Mouse (Mus musculus) liver, postnatal 0 days (tissue): ENCODE measurements around the gene Dkkl1. TPM values are rescaled to one million over a fixed set of nuclear protein-coding genes. Genes with fewer than 3 reads are reported as not detected.
A peak's percentile ranks its signal among the peaks of the same experiment; 100 is the strongest.

Source experiments
- ATAC-seq: fragments of 200-750 bp; cut with Nextera tagmentation; 2 replicates; pipeline ENCODE4 v1.8.0; 2017; ENCODE audit warnings: mild to moderate bottlenecking, moderate library complexity
- DNase-seq: peaks from one replicate; pipeline ENCODE4 v3.0.0-alpha.2; 2016
- H3K27ac ChIP-seq: fragments of 300-500 bp; sonication (generic); 2 replicates; pipeline ENCODE4 v1.5.1; 2014; ENCODE audit warnings: antibody characterized with exemption, moderate library complexity, mild to moderate bottlenecking, low read depth
- H3K27me3 ChIP-seq: fragments of 300-500 bp; sonication (generic); 2 replicates; pipeline ENCODE4 v1.6.1; 2014; ENCODE audit warnings: low read length, control low read depth, mixed read lengths; ENCODE audit not compliant: insufficient read depth
- H3K36me3 ChIP-seq: fragments of 300-500 bp; sonication (generic); replicated peaks from 2 replicates; pipeline ENCODE4 v1.6.1; 2014; ENCODE audit warnings: mild to moderate bottlenecking, control low read depth, low read length, moderate library complexity, mixed read lengths; ENCODE audit not compliant: insufficient read depth
- H3K4me1 ChIP-seq: fragments of 300-500 bp; sonication (generic); 2 replicates; pipeline ENCODE4 v1.6.1; 2014; ENCODE audit warnings: antibody characterized with exemption, mild to moderate bottlenecking, control low read depth; ENCODE audit not compliant: insufficient read depth
- H3K4me2 ChIP-seq: fragments of 300-500 bp; sonication (generic); 2 replicates; pipeline ENCODE4 v1.6.1; 2014; ENCODE audit warnings: low read depth, mild to moderate bottlenecking, low read length, moderate library complexity, mixed read lengths
- H3K4me3 ChIP-seq: fragments of 300-500 bp; sonication (generic); 2 replicates; pipeline ENCODE4 v1.5.1; 2014; ENCODE audit warnings: low read depth, low read length
- H3K9ac ChIP-seq: fragments of 300-500 bp; sonication (generic); replicated peaks from 2 replicates; pipeline ENCODE4 v1.6.1; 2014; ENCODE audit warnings: mild to moderate bottlenecking, moderate library complexity
- H3K9me3 ChIP-seq: fragments of 300-500 bp; sonication (generic); 2 replicates; pipeline ENCODE4 v1.6.1; 2016; ENCODE audit warnings: mild to moderate bottlenecking, control low read depth, low read length, mixed read lengths
- CTCF ChIP-seq: sonication (generic); IDR thresholded peaks from 2 replicates; pipeline ENCODE4 v1.5.1; 2016; ENCODE audit warnings: antibody characterized with exemption, low read depth
- EP300 ChIP-seq: IDR thresholded peaks from 2 replicates; pipeline ENCODE4 v1.6.1; 2016; ENCODE audit warnings: antibody characterized with exemption, low read depth, mild to moderate bottlenecking
- WGBS: fragments of 180-500 bp; shearing (Covaris S2); extraction: QIAGEN DNeasy Blood & Tissue Kit; methylation state at CpG from one replicate; pipeline ENCODE4 v1.1.7; 2014; ENCODE audit not compliant: insufficient replicate concordance; 5-methylcytosine and 5-hydroxymethylcytosine counted together
- polyA plus RNA-seq: library from polyadenylated mRNA; unstranded; fragments of >200 nt; fragmentation: Nextera tagmentation; extraction: Ambion mirVana; gene quantifications from 2 replicates; pipeline ENCODE4 v1.2.1, GENCODE M21; 2015

Dkkl1 gene
- polyA plus RNA-seq, 1 experiment from 2014 or later: 1.5 TPM

DNA sequence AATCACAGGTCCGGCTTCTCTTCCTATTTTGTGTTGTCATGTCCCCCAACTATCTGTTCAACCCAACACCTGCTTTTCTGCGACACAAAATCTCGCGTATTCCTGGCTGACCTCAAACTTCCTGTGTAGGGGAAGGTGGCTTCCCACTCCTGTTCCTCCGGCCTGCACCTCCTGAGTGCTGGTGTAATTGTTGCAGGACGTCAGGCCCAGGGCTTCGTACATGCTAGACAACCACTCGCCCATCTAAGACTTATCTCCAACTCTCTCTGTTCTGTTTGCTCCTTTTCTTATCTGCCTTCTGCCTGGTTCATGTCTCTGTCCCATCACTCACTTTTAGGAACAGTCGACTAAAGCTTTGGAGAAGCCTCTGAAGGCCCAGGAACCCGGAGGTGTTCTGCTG, 877 bp downstream of the Dkkl1 start:
- no peak overlapping the region for H3K4me3 ChIP-seq
- H3K27ac ChIP-seq: no peak overlapping the region
- DNase-seq (no peak), ATAC-seq (no peak)
- WGBS: 27% methylated on average over 10 of the region's 10 CpGs
- no peaks in the 10 kb centered on the region for H3K9me3 ChIP-seq
- no peaks in the 10 kb centered on the region for H3K36me3 ChIP-seq
- H3K4me1 ChIP-seq: peaks cover 22% of the 10 kb centered on the region; the same call in 1 of the 2 replicates
- H3K4me2 ChIP-seq: peak overlapping the region; percentile 56
- no peak for TF ChIP-seq EP300
- no peak for TF ChIP-seq CTCF
- H3K27me3 ChIP-seq: peaks cover 11% of the 10 kb centered on the region
- no peak overlapping the region for H3K9ac ChIP-seq

DNA sequence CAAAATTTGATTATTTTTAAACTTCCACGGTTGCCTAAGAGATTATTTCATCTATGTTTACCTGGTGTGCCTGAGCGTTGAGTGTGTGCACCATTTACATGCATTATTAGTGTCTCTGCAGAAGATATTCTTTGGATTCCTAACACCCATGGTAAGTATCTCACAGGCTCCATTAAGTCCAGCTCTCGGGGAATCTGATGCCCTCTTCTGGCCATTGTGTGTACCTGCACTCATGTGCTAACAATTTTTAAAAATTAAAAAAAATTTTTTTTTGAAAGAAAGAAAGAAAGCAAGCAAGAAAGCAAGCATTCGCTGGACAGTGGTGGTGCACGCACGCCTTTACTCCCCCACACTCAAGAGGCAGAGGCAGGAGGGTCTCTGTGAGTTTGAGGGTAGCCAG, 3.7 kb downstream of the Dkkl1 start:
- H3K27me3 ChIP-seq: peaks cover 9% of the 10 kb centered on the region
- WGBS: 69% methylated on average over 6 of the region's 6 CpGs
- H3K4me1 ChIP-seq: peaks cover 20% of the 10 kb centered on the region
- H3K9ac ChIP-seq: no peak overlapping the region
- no peaks in the 10 kb centered on the region for H3K36me3 ChIP-seq
- H3K4me2 ChIP-seq: no peak overlapping the region
- H3K9me3 ChIP-seq: no peaks in the 10 kb centered on the region
- no peak overlapping the region for H3K4me3 ChIP-seq
- TF ChIP-seq CTCF (peak; percentile 30), EP300 (no peak)
- DNase-seq (no peak), ATAC-seq (no peak)
- no peak overlapping the region for H3K27ac ChIP-seq

DNA sequence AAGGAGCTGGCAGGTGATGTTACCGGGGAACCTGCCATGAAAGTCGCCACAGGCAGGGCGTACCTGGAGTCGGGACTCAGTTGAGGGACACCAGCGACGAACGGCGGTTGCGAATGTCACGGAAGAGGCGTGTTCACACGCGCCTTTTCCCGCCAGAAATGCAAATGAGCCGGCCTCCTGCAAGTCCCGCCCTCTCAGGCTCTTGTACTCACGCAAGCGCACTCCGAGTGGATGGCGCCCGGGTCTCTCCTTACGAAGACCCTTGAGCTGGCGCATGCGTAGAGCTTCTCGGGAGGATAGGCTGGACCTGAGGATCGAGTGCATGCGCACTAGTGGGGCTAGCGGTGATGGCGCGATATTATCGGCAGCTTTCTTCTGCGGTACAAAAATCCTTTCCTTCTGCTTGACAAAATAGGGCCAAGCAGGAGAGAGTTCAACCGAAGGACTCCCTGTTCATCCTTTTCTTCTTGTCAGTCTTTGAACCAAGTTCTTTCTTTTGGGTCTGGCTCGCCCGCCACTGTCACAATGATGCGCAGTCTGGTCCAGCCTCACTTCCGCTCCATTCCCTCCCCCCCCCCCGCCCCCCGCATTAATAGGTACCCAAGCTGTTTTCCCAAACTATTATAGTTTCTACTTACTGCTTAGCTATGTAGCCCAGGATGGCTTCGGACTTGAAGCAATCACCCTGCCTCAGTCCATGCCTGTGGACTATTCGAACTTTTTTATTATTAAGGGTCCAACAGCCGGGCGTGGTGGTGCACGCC, 7.4 kb downstream of the Dkkl1 start, which contains the start of gene Ccdc155:
TSS of gene Ccdc155 (minus strand) at position 513 of the 764 bp plus-strand sequence.
- ATAC-seq (peak; percentile 87), DNase-seq (peak; percentile 85)
- Histone ChIP-seq H3K4me2 (peak within 1 kb of the TSS; percentile 66), H3K9ac (no peak within 1 kb of the TSS), H3K9me3 (no peaks in the 10 kb centered on the region), H3K4me1 (peaks cover 7% of the 10 kb centered on the region; the same call in 1 of the 2 replicates), H3K4me3 (peak within 1 kb of the TSS; percentile 34), H3K36me3 (no peaks in the 10 kb centered on the region), H3K27ac (no peak within 1 kb of the TSS), H3K27me3 (no peaks in the 10 kb centered on the region)
- 7% methylated on average over 44 of the region's 44 CpGs for WGBS
- TF ChIP-seq CTCF: 0 out of 2 replicates have a peak, but pooled peaks have one; percentile 3
- no peak for TF ChIP-seq EP300

DNA sequence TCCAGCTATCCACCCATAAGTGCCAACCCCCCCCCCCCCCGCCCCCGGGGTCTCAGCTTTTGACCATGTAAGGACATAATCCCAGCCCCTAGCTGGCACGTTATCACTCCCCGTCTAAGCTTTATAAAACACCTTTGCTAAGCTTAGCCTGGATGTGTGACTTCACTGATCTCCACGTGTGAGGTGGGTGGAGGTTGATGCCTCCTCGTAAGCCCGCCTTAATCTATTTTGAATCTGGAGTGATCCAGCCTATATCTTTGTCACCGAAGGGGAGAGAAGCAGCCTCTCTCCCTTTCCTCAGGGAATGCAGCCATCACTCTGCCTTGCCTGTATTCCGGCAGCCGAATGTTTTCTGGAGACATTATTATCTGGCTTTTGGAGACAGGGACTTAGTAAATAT, 9.3 kb downstream of the Dkkl1 start:
- H3K9ac ChIP-seq: no peak overlapping the region
- no peak for ATAC-seq
- 51% methylated on average over 10 of the region's 10 CpGs for WGBS
- DNase-seq: no peak
- H3K4me2 ChIP-seq: no peak overlapping the region
- TF ChIP-seq EP300 (no peak), CTCF (no peak)
- H3K27me3 ChIP-seq: 0 out of 2 replicates have a peak, but pooled peaks cover 5% of the 10 kb centered on the region
- H3K27ac ChIP-seq: no peak overlapping the region
- no peaks in the 10 kb centered on the region for H3K9me3 ChIP-seq
- peaks cover 7% of the 10 kb centered on the region; the same call in 1 of the 2 replicates for H3K4me1 ChIP-seq
- H3K4me3 ChIP-seq: no peak overlapping the region
- no peaks in the 10 kb centered on the region for H3K36me3 ChIP-seq

DNA sequence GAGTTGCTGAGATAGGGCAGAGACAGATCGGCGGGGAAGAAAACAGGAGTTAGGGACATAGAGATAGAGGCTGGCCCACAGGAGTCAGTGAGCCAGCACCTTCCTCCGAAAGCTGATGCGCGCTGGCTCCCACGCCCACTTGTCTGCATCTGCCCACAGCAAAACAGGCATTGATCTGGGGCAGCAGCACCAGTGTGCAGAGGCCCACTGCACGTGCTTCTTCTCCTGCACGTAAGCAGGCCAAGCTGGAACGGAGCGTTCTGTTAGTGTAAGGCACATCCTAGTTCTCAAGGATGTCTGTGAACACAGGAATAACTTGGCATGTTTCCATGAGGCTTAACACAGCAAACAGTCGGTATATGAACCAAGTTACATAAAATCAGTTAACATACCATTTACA, 13.0 kb downstream of the Dkkl1 start:
- no peaks in the 10 kb centered on the region for H3K9me3 ChIP-seq
- H3K9ac ChIP-seq: no peak overlapping the region
- DNase-seq (no peak), ATAC-seq (no peak)
- TF ChIP-seq CTCF: no peak
- TF ChIP-seq EP300: no peak
- H3K27ac ChIP-seq: no peak overlapping the region
- no peaks in the 10 kb centered on the region for H3K4me1 ChIP-seq
- no peak overlapping the region for H3K4me3 ChIP-seq
- H3K4me2 ChIP-seq: no peak overlapping the region
- WGBS: 82% methylated on average over 11 of the region's 11 CpGs
- 0 out of 2 replicates have a peak, but pooled peaks cover 5% of the 10 kb centered on the region for H3K27me3 ChIP-seq
- H3K36me3 ChIP-seq: no peaks in the 10 kb centered on the region

DNA sequence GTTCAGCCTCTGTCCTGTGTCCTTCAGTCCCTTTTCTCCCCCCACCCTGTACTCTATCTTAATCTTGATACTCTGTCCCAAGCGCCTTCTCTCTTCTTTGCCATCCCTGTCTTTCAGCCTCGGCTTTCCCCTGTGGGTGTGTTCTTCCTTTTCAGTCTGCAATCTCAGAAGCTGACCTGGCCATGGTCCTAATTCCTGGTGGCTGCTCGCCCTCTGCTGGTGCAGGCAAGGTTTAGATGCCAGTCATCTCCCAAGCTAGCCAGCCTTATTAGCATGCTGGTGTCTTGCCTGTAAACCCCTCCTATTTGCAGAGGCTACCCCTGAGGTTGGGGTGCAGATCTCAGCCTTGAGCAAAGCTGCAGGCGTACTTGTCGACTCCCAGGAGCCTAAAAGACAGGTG, 13.5 kb downstream of the Dkkl1 start:
- 0 out of 2 replicates have a peak, but pooled peaks cover 5% of the 10 kb centered on the region for H3K27me3 ChIP-seq
- ATAC-seq (peak; percentile 50; the same call in 1 of the 2 replicates), DNase-seq (peak; percentile 75)

More for the DNA sequence above, 13.5 kb downstream of the Dkkl1 start:
- no peak overlapping the region for H3K9ac ChIP-seq
- 11% methylated on average over 5 of the region's 5 CpGs for WGBS
- TF ChIP-seq EP300: no peak
- TF ChIP-seq CTCF: peak; percentile 91
- no peak overlapping the region for H3K4me2 ChIP-seq
- H3K4me3 ChIP-seq: no peak overlapping the region
- H3K9me3 ChIP-seq: no peaks in the 10 kb centered on the region
- H3K4me1 ChIP-seq: no peaks in the 10 kb centered on the region
- no peak overlapping the region for H3K27ac ChIP-seq
- no peaks in the 10 kb centered on the region for H3K36me3 ChIP-seq
